Mouse (Mus musculus) lung, postnatal 0 days (tissue): ENCODE data around the gene Ttc25. TPM values are rescaled to one million over a fixed set of nuclear protein-coding genes. Genes with fewer than 3 reads are reported as not detected.
A peak's percentile ranks its signal among the peaks of the same experiment; 100 is the strongest.

Experiments
- ATAC-seq: fragments of 200-750 bp; cut with Nextera tagmentation; 2 replicates; pipeline ENCODE4 v1.8.0; 2017; ENCODE audit warnings: moderate library complexity
- DNase-seq: peaks from one replicate; pipeline ENCODE4 v3.0.0-alpha.2; 2016; ENCODE audit warnings: low spot score
- H3K27ac ChIP-seq: fragments of 300-500 bp; sonication (generic); 2 replicates; pipeline ENCODE4 v1.5.1; 2014; ENCODE audit warnings: antibody characterized with exemption, mild to moderate bottlenecking, low read length, mixed read lengths
- H3K27me3 ChIP-seq: fragments of 300-500 bp; sonication (generic); replicated peaks from 2 replicates; pipeline ENCODE4 v1.6.1; 2014; ENCODE audit warnings: low read length, mixed read lengths; ENCODE audit not compliant: insufficient read depth
- H3K36me3 ChIP-seq: fragments of 300-500 bp; sonication (generic); 2 replicates; pipeline ENCODE4 v1.6.1; 2014; ENCODE audit warnings: low read length, mixed read lengths; ENCODE audit not compliant: insufficient read depth
- H3K4me1 ChIP-seq: fragments of 300-500 bp; sonication (generic); 2 replicates; pipeline ENCODE4 v1.6.1; 2014; ENCODE audit warnings: antibody characterized with exemption, low read depth, low read length, mixed read lengths; ENCODE audit not compliant: insufficient read depth
- H3K4me2 ChIP-seq: fragments of 300-500 bp; sonication (generic); replicated peaks from 2 replicates; pipeline ENCODE4 v1.6.1; 2014; ENCODE audit warnings: low read depth, mild to moderate bottlenecking, low read length, moderate library complexity, mixed read lengths
- H3K4me3 ChIP-seq: fragments of 300-500 bp; sonication (generic); 2 replicates; pipeline ENCODE4 v1.5.1; 2014; ENCODE audit warnings: low read depth, low read length
- H3K9ac ChIP-seq: fragments of 300-500 bp; sonication (generic); replicated peaks from 2 replicates; pipeline ENCODE4 v1.6.1; 2014; ENCODE audit warnings: low read depth, mild to moderate bottlenecking
- H3K9me3 ChIP-seq: fragments of 300-500 bp; sonication (generic); 2 replicates; pipeline ENCODE4 v1.6.1; 2016; ENCODE audit warnings: low read length, mixed read lengths
- CTCF ChIP-seq: IDR thresholded peaks from 2 replicates; pipeline ENCODE4 v1.5.1; 2016; ENCODE audit warnings: antibody characterized with exemption, mild to moderate bottlenecking
- EP300 ChIP-seq: IDR thresholded peaks from 2 replicates; pipeline ENCODE4 v1.6.1; 2016; ENCODE audit warnings: antibody characterized with exemption, mild to moderate bottlenecking, control low read depth
- WGBS: fragments of 180-500 bp; shearing (Covaris S2); extraction: QIAGEN DNeasy Blood & Tissue Kit; methylation state at CpG from one replicate; pipeline ENCODE4 v1.1.7; 2014; 5-methylcytosine and 5-hydroxymethylcytosine counted together
- polyA plus RNA-seq: library from polyadenylated mRNA; unstranded; fragments of >200 nt; fragmentation: Nextera tagmentation; extraction: Ambion mirVana; gene quantifications from 2 replicates; pipeline ENCODE4 v1.2.1, GENCODE M21; 2015

Gene Ttc25
- polyA plus RNA-seq, 1 experiment from 2014 or later: 3.5 TPM

GRCm38 (mm10) chr11:100603813-100604212 is 58.4 kb downstream of the Ttc25 start:
- no peaks in the 10 kb centered on the region for H3K9me3 ChIP-seq
- H3K36me3 ChIP-seq: peaks cover 17% of the 10 kb centered on the region; the same call in 1 of the 2 replicates
- no peak for TF ChIP-seq CTCF
- TF ChIP-seq EP300: no peak
- ATAC-seq: no peak
- WGBS: 86% methylated on average over 8 of the region's 8 CpGs
- H3K4me3 ChIP-seq: no peak overlapping the region
- H3K27ac ChIP-seq: no peak overlapping the region
- H3K9ac ChIP-seq: no peak overlapping the region
- H3K4me2 ChIP-seq: no peak overlapping the region
- H3K4me1 ChIP-seq: peaks cover 9% of the 10 kb centered on the region
- no peak for DNase-seq
- no peaks in the 10 kb centered on the region for H3K27me3 ChIP-seq

- Histone ChIP-seq H3K36me3 (peaks cover 11% of the 10 kb centered on the region; the same call in 1 of the 2 replicates), H3K4me2 (no peak overlapping the region), H3K4me3 (no peak overlapping the region), H3K9ac (no peak overlapping the region), H3K9me3 (no peaks in the 10 kb centered on the region), H3K27ac (no peak overlapping the region), H3K27me3 (no peaks in the 10 kb centered on the region), H3K4me1 (peaks cover 13% of the 10 kb centered on the region)
- ATAC-seq (no peak), DNase-seq (no peak)
- no peak for TF ChIP-seq EP300
- no peak for TF ChIP-seq CTCF
- WGBS: 73% methylated on average over 4 of the region's 4 CpGs
Measured at GRCm38 (mm10) chr11:100604321-100605005, 59.1 kb downstream of the Ttc25 start.

GRCm38 (mm10) chr11:100605451-100605850 is 60.0 kb downstream of the Ttc25 start:
- Histone ChIP-seq H3K4me3 (no peak overlapping the region), H3K4me2 (no peak overlapping the region), H3K36me3 (peaks cover 6% of the 10 kb centered on the region; the same call in 1 of the 2 replicates), H3K9me3 (no peaks in the 10 kb centered on the region), H3K27ac (no peak overlapping the region), H3K27me3 (no peaks in the 10 kb centered on the region), H3K9ac (no peak overlapping the region), H3K4me1 (peaks cover 22% of the 10 kb centered on the region)
- DNase-seq: no peak
- 86% methylated on average over 10 of the region's 10 CpGs for WGBS
- TF ChIP-seq CTCF (no peak), EP300 (no peak)
- ATAC-seq: no peak

GRCm38 (mm10) chr11:100607121-100607520 is 61.7 kb downstream of the Ttc25 start:
- Histone ChIP-seq H3K4me1 (peaks cover 23% of the 10 kb centered on the region), H3K36me3 (no peaks in the 10 kb centered on the region), H3K27ac (no peak overlapping the region), H3K4me2 (no peak overlapping the region), H3K9ac (no peak overlapping the region), H3K4me3 (no peak overlapping the region), H3K9me3 (no peaks in the 10 kb centered on the region), H3K27me3 (no peaks in the 10 kb centered on the region)
- DNase-seq: no peak
- 83% methylated on average over 6 of the region's 6 CpGs for WGBS
- ATAC-seq: no peak
- TF ChIP-seq CTCF (no peak), EP300 (no peak)

GRCm38 (mm10) chr11:100608796-100609195 is 63.4 kb downstream of the Ttc25 start:
- Histone ChIP-seq H3K9me3 (no peaks in the 10 kb centered on the region), H3K27ac (peak overlapping the region; percentile 59; the same call in 1 of the 2 replicates), H3K9ac (no peak overlapping the region), H3K36me3 (no peaks in the 10 kb centered on the region), H3K4me2 (no peak overlapping the region), H3K4me1 (peaks cover 23% of the 10 kb centered on the region), H3K27me3 (no peaks in the 10 kb centered on the region), H3K4me3 (no peak overlapping the region)
- ATAC-seq: peak; percentile 69
- 36% methylated on average over 4 of the region's 4 CpGs for WGBS
- DNase-seq: peak; percentile 35
- no peak for TF ChIP-seq EP300
- TF ChIP-seq CTCF: no peak

GRCm38 (mm10) chr11:100609355-100609996 is 64.1 kb downstream of the Ttc25 start:
- Histone ChIP-seq H3K4me2 (no peak overlapping the region), H3K4me3 (no peak overlapping the region), H3K36me3 (no peaks in the 10 kb centered on the region), H3K27me3 (no peaks in the 10 kb centered on the region), H3K9ac (no peak overlapping the region), H3K27ac (peak overlapping the region; percentile 59), H3K9me3 (no peaks in the 10 kb centered on the region), H3K4me1 (peaks cover 22% of the 10 kb centered on the region)
- no peak for ATAC-seq
- no peak for TF ChIP-seq EP300
- TF ChIP-seq CTCF: no peak
- WGBS: 68% methylated on average over 5 of the region's 5 CpGs
- no peak for DNase-seq
